Mouse (Mus musculus) bone marrow, adult 2 months (tissue): ENCODE results near the gene Mzf1.
A peak's percentile ranks its signal among the peaks of the same experiment; 100 is the strongest.

Experiments used
- CTCF ChIP-seq: fragments of 200-500 bp; IDR thresholded peaks from 2 replicates; pipeline ENCODE4 v1.5.1; 2011; ENCODE audit warnings: low read length, control low read depth; ENCODE audit not compliant: control insufficient read depth, insufficient read depth
- POLR2A ChIP-seq: fragments of 200-500 bp; IDR thresholded peaks from 2 replicates; pipeline ENCODE4 v1.6.1; 2011; ENCODE audit warnings: low read depth, mild to moderate bottlenecking, control low read depth, low read length, borderline replicate concordance; ENCODE audit not compliant: control insufficient read depth

DNA sequence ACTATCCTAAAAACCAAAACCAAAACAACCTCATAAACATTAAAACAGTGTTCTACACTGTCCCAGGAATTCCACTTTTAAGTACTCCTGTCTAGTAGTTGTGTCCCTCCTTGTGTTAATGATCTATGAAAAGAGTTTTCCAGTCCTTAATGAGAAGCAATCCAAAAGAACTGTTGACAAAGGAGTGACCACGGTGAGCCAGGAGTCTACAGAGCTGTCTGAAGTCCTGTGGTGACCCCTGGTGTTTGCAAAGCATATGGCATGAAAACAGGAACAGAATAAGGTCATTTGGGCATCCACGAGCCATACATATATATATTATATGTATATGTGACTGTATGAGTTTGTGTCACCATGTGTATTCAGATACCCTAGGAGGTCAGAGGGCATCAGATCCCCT is 8.5 kb downstream of the Mzf1 start:
- TF ChIP-seq POLR2A, result no peak
- TF ChIP-seq CTCF, result peak; percentile 83
